Mouse (Mus musculus) CD4-positive, CD25-positive, alpha-beta regulatory T cell (primary cell): ENCODE measurements around the gene Ssr1. TPM values are rescaled to one million over a fixed set of nuclear protein-coding genes. Genes with fewer than 3 reads are reported as not detected.

ENCODE experiments used
- polyA plus RNA-seq: library from polyadenylated mRNA; unstranded; fragments of 100-300 nt; shearing (Covaris generic); gene quantifications from one replicate; pipeline ENCODE4 v1.2.1, GENCODE M21; 2017

Gene Ssr1
- polyA plus RNA-seq, result 63.1 TPM

GRCm38 (mm10) chr13:37993704-37994404 is at the start of gene Ssr1:
TSS of gene Ssr1 (minus strand) at chr13:37994217.

GRCm38 (mm10) chr13:38037044-38037687 is 43.1 kb upstream of the Ssr1 start, which contains the start of gene Cage1:
TSS of gene Cage1 (minus strand) at chr13:38037069.

GRCm38 (mm10) chr13:38036343-38037043 is 42.5 kb upstream of the Ssr1 start, which contains the start of gene Riok1:
TSS of gene Riok1 (plus strand) at chr13:38036995.

Other genes starting within 250 kb of the Ssr1 start
- 15.3 TPM for gene Rreb1, start 215.8 kb downstream of the Ssr1 start, polyA plus RNA-seq
- 94.2 TPM for gene Riok1, start 42.8 kb upstream of the Ssr1 start, polyA plus RNA-seq
- 1.2 TPM for gene Cage1, start 42.9 kb upstream of the Ssr1 start, polyA plus RNA-seq
- 0.06 TPM for gene Dsp, start 157.1 kb upstream of the Ssr1 start, polyA plus RNA-seq
- 70.2 TPM for gene Snrnp48, start 210.7 kb upstream of the Ssr1 start, polyA plus RNA-seq